In genomic region chr2:59160605-59160963, GRCm38 (mm10) we compare ENCODE assay signal across 8 mouse cellular contexts. TPM values are rescaled to one million over a fixed set of nuclear protein-coding genes. Genes with fewer than 3 reads are reported as not detected.
DNase-seq lines count a peak whose midpoint lies in the region; ATAC-seq lines count a peak whose summit lies in the region.

Gene Ccdc148 (minus strand): TSS chr2:59160683.
Gene Pkp4 (plus strand): TSS chr2:59160850.

- H3K9me3 ChIP-seq in hindbrain, embryonic 15.5 days: no peaks in the 10 kb centered on the region

- peak within 1 kb of the TSS; percentile 73 for H3K9ac ChIP-seq in hindbrain, embryonic 15.5 days

- H3K27ac ChIP-seq in hindbrain, embryonic 15.5 days (replicated peaks): peak within 1 kb of the TSS; percentile 86

- peak within 1 kb of the TSS; percentile 69 for H3K4me2 ChIP-seq in hindbrain, embryonic 15.5 days

- peak; percentile 99 for ATAC-seq in hindbrain, embryonic 15.5 days (ENCODE audit: low FRiP score, low read depth)

- under 1% methylated on average over 36 of the region's 37 CpGs for WGBS in hindbrain, embryonic 15.5 days

- no peaks in the 10 kb centered on the region for H3K36me3 ChIP-seq in hindbrain, embryonic 15.5 days

- peak within 1 kb of the TSS; percentile 80 for H3K4me3 ChIP-seq in hindbrain, embryonic 15.5 days

- H3K27me3 ChIP-seq in hindbrain, embryonic 15.5 days: no peaks in the 10 kb centered on the region

- DNase-seq in WW6 (ENCODE audit: low read depth, low spot score): peak; percentile 87
- DNase-seq in cerebellum, postnatal 25 days: peak; percentile 91 to 95
- DNase-seq in gastrocnemius, adult 18-20 months (ENCODE audit: low spot score): peak; percentile 94
- DNase-seq in layer of hippocampus, postnatal 36 days: peak; percentile 91
- DNase-seq in lung, postnatal 25 days (ENCODE audit: low spot score): peak; percentile 95
- peak; percentile 91 for DNase-seq in retina, adult 2 months (ENCODE audit: low read depth, low spot score)
- peak; percentile 92 for DNase-seq in thymus, postnatal 25 days

- H3K4me1 ChIP-seq in hindbrain, embryonic 15.5 days (replicated peaks): peaks cover 19% of the 10 kb centered on the region

RNA-seq across cellular contexts. Expression of gene Ccdc148, which starts in this region (rescaled TPM):
- total RNA-seq in gastrocnemius, adult 18-20 months (2021): under 1 TPM; 0.05 TPM
- 5.5 and 5.9 TPM in 2 replicates for polyA plus RNA-seq in hindbrain, embryonic 15.5 days (2015; fragmentation: Nextera tagmentation; extraction: Ambion mirVana)
- total RNA-seq in layer of hippocampus, postnatal 36 days (2021): 10 to 100 TPM; 12.3 to 13.9 TPM

RNA-seq across cellular contexts. Expression of gene Pkp4, which starts in this region (rescaled TPM):
- 10 to 100 TPM; 18.3 to 24.0 TPM for total RNA-seq in gastrocnemius, adult 18-20 months (2021)
- polyA plus RNA-seq in hindbrain, embryonic 15.5 days (2015; fragmentation: Nextera tagmentation; extraction: Ambion mirVana): 24.7 and 26.4 TPM in 2 replicates
- 100 to 1,000 TPM; 293 to 303 TPM for total RNA-seq in layer of hippocampus, postnatal 36 days (2021)

Comparison
In these comparisons a context has a peak if more than half of its experiments do, and no peak if none do; other contexts are left out.
1. Peak in every context shown above with its lines: DNase-seq, ATAC-seq, H3K4me3 ChIP-seq and H3K27ac ChIP-seq.
2. RNA of gene Ccdc148 (total RNA-seq): 12.3 to 13.9 TPM in layer of hippocampus, postnatal 36 days; 0.05 TPM in gastrocnemius, adult 18-20 months; every median in the first group is over 10 times any median in the second.
3. RNA of gene Pkp4 (total RNA-seq): 293 to 303 TPM in layer of hippocampus, postnatal 36 days; 18.3 to 24.0 TPM in gastrocnemius, adult 18-20 months; every median in the first group is over 10 times any median in the second.